Mouse (Mus musculus) E14TG2a.4 (cell line): ENCODE measurements around the gene Slx4ip.

Experiments used
- H3K27me3 ChIP-seq: 2 replicates; pipeline ENCODE4 v1.6.1; 2014; ENCODE audit warnings: low read length, control low read depth; ENCODE audit not compliant: insufficient read depth
- H3K36me3 ChIP-seq: 2 replicates; pipeline ENCODE4 v1.6.1; 2014; ENCODE audit warnings: low read length, control low read depth; ENCODE audit not compliant: insufficient read depth
- H3K4me1 ChIP-seq: replicated peaks from 2 replicates; pipeline ENCODE4 v1.6.1; 2014; ENCODE audit warnings: low read depth, low read length, control low read depth
- H3K4me3 ChIP-seq: replicated peaks from 2 replicates; pipeline ENCODE4 v1.5.1; 2014; ENCODE audit warnings: mild to moderate bottlenecking, low read length
- H3K9me3 ChIP-seq: 2 replicates; pipeline ENCODE4 v1.6.1; 2014; ENCODE audit warnings: low read length, control low read depth
- CTCF ChIP-seq: conservative IDR thresholded peaks from 2 replicates; pipeline ENCODE4 v1.5.1; 2014; ENCODE audit warnings: low read length
- NANOG ChIP-seq: IDR thresholded peaks from 2 replicates; pipeline ENCODE4 v1.6.1; 2014; ENCODE audit warnings: borderline replicate concordance, low read length, mixed read lengths
- POU5F1 ChIP-seq: IDR thresholded peaks from 2 replicates; pipeline ENCODE4 v1.6.1; 2014; ENCODE audit warnings: low read length, borderline replicate concordance

Gene Slx4ip

DNA sequence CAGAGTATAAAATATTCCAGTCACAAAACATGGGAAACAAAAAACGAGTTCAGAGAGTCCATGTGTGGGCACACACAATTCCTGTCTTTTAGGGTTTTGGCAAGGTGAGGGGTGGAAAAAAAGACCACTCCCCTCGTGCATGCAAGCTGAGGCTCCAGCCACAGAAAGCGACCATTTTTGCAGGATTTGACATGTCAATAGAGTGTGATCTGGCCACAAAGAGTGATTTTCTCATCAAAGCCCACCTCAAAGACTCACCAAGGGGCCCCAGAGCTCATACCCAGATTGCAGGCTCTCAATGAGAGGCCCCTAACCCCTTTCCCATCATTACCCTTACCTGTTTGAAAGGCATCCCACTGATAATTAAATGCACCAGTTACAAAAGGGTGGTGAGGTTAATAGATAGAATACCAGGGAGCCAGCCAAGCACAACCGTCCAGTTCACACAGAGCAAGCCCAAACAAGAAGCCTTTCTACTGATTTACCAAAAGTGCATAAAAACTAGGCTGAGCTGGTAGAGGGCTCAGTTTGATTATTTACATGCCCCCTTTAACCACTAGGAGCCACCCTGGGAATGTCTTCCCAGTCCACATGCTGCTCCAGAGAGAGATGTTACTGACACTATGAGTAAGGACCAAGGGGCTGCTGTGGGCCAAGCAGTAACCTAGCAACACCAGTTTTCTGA is 219.3 kb downstream of the Slx4ip start:
- no peak for TF ChIP-seq CTCF
- no peak for TF ChIP-seq NANOG
- TF ChIP-seq POU5F1: no peak
- Histone ChIP-seq H3K4me1 (peaks cover 85% of the 10 kb centered on the region), H3K4me3 (peak overlapping the region; percentile 67), H3K36me3 (peaks cover 22% of the 10 kb centered on the region), H3K9me3 (no peaks in the 10 kb centered on the region), H3K27me3 (peaks cover 10% of the 10 kb centered on the region)

DNA sequence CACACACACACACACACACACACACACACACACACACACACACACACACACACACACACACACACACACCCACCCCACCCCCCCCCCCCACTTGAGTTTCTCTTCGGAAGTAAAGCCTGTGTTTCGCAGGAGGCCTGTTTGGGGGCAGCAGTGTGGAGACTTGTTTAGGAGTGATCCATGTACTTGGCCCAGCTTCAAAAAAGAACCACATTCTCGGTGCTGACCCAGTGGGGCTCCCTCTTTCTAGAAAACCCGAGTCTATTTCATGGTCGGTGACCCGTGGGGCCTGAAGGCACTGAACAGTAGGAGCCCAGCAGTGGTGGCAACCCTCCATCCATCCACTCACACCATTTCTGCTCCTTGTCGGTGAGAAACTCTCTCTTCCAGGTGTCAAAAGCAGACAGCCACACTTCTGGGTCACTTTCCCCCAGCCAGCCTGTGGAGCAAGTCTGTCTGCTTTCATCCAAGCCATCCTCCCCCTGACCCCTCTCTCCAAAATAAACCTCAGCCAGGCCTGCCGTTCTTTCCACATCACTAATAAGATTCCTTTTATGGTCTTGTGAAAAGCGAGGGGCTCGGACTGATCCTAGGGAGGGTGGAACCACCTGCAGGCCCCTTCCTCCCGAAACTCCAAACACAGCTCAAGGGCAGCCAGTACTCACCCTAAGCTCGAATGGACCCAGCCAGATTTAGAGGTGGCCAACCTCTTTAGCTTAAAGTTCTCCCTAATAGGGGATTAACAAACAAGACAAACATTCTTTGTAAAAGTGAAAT is 222.5 kb downstream of the Slx4ip start:
- peaks cover 16% of the 10 kb centered on the region for H3K27me3 ChIP-seq
- peaks cover 69% of the 10 kb centered on the region for H3K4me1 ChIP-seq
- no peaks in the 10 kb centered on the region for H3K9me3 ChIP-seq
- H3K36me3 ChIP-seq: peaks cover 9% of the 10 kb centered on the region
- H3K4me3 ChIP-seq: peak overlapping the region; percentile 94
- TF ChIP-seq NANOG (no peak), CTCF (no peak), POU5F1 (no peak)

DNA sequence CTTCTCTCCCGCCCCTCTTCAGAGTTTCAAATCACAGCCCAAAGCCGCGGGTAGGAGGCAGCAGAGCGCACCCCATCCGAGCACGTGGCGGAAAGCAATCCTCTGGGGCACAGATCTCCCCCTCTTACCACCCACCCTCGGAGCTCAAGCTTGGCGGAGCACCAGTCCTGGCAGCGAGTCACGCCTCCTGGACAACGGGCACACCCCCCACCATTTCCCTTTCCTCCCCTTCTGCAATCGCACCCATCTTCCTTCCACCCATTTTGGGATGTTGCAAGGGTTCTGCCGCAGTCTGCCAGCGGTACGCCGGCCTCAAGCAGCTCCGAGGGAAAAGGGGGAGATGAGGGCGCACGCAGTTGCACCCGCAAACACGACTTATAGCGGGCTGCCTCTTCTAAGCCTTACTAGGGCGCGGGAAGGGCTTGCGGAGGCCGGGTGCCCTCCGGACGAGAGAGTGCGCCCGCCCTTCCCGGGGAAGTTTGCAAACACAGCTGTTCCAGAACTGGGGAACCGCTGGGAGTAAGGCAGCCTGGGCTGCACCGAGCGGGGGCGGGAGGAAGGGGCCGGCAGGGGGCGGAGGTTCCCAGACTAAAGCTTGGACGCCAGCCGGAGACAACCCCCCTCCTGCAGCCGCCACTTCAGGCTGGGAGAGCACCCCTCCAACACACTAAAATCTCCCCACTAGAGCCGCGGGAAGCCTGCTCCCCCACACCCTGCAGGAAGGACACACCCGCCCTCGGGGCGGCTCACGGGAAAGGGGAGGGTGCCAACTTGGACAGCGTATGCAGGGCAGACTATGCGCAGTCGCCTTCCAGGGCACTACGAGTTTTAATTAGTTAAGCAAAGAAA is 223.5 kb downstream of the Slx4ip start:
- peaks cover 9% of the 10 kb centered on the region for H3K36me3 ChIP-seq
- H3K4me3 ChIP-seq: peak overlapping the region; percentile 94
- H3K4me1 ChIP-seq: peaks cover 59% of the 10 kb centered on the region
- H3K9me3 ChIP-seq: no peaks in the 10 kb centered on the region
- H3K27me3 ChIP-seq: peaks cover 17% of the 10 kb centered on the region
- TF ChIP-seq CTCF (peak; percentile 28; the same call in 1 of the 2 replicates), POU5F1 (no peak)

DNA sequence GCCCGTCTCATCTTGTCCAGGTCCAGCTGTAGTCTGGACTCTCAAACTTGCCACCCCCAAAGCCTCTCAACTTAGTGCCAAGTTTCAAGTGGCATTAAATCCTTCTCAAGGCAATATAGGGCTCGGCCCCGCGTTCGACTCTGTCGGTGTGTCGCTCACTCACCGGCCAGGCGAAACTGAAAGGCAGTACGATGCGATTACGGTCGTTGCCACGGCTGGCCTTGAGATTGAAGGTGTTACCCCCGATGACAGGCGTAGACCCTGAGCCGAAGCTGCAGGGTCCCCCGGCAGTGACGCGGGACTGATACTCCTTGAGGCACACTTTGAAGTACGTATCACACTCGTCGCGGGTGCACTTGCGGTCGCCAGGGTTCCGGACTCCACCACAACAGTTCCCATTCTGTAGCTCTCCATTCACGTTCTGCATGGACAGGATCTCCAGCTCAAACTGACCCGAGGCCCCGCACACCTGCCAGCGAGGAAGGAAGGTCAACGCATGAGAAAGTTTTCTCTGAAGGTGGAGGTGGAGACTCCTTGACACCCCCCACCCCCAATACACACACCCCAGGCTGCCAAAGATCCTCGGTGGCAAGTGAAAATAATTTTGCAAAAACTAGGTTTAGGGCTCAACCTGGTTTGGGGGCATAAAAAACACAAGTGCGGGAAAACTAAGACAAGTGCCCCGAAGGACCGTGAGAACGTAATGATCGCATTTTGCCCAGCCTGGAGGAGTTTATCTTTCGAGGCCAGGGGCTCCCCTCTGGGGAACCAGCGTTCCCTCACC is 224.4 kb downstream of the Slx4ip start:
- peaks cover 49% of the 10 kb centered on the region for H3K4me1 ChIP-seq
- no peak for TF ChIP-seq POU5F1
- no peak for TF ChIP-seq CTCF
- no peak for TF ChIP-seq NANOG

DNA sequence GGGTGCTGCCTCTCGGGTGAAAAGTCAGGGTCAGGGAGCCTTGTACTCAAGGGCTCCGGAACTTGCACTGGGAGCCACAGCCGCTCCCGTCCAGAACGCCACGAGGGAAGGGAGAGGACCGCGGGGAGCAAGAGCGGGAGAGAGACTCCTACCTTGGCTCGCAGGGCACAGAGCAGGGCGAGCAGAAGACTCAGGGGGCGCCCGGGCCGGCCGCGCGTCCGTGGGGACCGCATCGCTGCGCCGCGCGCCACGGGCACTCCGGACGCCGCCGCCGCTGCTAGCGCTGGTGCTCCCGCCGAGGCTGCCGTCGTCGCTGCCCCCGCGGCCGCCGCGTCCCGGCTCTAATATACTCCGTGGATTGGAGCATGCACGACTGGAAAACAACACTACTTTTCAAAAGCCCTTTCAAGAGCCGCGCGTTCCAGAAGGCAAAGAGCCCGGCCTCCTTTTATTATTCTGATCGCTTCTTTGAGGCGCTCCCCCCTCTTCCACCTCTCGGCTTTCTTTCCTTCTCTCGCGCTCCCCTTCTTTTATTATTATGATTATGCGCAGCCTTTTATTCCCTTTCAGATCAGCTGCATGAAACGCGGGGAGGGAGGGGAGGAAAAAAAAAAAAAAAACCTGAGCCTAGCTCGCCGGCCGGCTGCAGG is 225.1 kb downstream of the Slx4ip start, which contains the start of gene Jag1:
Jag1 (minus strand) TSS at position 620 of the 650 bp plus-strand sequence.
- H3K4me3 ChIP-seq: peak within 1 kb of the TSS; percentile 94
- peaks cover 9% of the 10 kb centered on the region for H3K36me3 ChIP-seq
- TF ChIP-seq CTCF (no peak), NANOG (no peak), POU5F1 (no peak)
- H3K4me1 ChIP-seq: peaks cover 42% of the 10 kb centered on the region
- H3K27me3 ChIP-seq: peaks cover 18% of the 10 kb centered on the region
- H3K9me3 ChIP-seq: no peaks in the 10 kb centered on the region

More for the DNA sequence above, 224.4 kb downstream of the Slx4ip start:
- H3K9me3 ChIP-seq: no peaks in the 10 kb centered on the region
- H3K27me3 ChIP-seq: peaks cover 18% of the 10 kb centered on the region
- peaks cover 9% of the 10 kb centered on the region for H3K36me3 ChIP-seq
- peak overlapping the region; percentile 94 for H3K4me3 ChIP-seq

DNA sequence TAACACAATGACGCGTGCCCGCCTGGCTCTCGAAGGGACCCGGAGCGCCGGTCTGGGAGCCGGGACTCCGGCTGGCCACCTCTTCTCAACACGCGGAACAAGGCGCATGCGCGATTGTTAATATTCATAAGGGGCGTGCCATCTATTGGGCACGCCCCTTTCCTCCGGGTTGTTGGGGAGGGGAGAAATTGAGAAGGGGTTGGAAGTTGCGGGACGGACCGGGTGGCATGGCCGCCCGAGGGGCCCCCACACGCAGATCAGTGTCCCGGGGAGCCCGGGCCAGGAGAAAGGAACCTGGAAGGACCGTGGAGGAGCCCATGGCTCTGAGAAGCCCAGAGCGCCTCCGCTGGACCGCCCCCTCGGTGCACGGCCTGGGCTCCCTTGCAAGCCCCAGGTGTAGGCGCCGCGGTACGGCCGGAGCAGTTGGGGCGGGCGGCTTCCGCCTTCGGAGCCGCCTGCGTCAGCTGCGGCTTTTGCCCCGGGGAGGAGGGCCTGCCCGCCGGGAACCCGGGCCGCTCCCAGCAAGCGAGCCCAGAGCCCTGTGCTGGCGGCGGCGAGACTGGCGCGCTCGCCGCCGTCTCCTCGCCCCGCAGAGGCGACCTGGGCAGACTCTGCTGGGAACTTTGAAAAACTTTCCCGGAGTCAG is 225.8 kb downstream of the Slx4ip start:
- no peaks in the 10 kb centered on the region for H3K9me3 ChIP-seq

DNA sequence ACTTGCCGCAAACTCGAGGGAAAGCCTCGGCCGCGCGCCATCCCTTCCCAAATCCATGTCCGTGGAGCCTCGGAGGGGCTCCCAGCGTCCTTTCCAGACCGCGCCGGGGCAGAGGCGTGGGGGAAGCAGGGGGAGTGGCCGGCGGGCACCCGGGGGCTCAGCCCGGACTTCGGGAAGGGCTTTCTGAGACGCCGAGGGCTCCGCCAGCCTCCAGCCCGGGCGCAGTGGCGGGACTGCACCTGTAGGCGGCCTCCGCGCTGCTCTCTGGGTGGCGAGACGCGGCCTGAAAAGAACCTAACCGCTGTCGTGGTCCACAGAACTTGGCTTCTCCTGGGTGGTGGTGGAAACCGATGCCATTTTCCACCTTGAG is 226.3 kb downstream of the Slx4ip start:
- H3K9me3 ChIP-seq: no peaks in the 10 kb centered on the region
- TF ChIP-seq POU5F1: no peak
- TF ChIP-seq CTCF: peak; percentile 26

More for the DNA sequence above, 225.8 kb downstream of the Slx4ip start:
- peak overlapping the region; percentile 94 for H3K4me3 ChIP-seq
- peaks cover 18% of the 10 kb centered on the region for H3K27me3 ChIP-seq
- peaks cover 36% of the 10 kb centered on the region for H3K4me1 ChIP-seq
- peaks cover 9% of the 10 kb centered on the region for H3K36me3 ChIP-seq
- no peak for TF ChIP-seq CTCF
- no peak for TF ChIP-seq POU5F1
- no peak for TF ChIP-seq NANOG

More for the DNA sequence above, 226.3 kb downstream of the Slx4ip start:
- Histone ChIP-seq H3K36me3 (peaks cover 7% of the 10 kb centered on the region), H3K4me1 (peaks cover 36% of the 10 kb centered on the region), H3K4me3 (peak overlapping the region; percentile 94), H3K27me3 (peaks cover 18% of the 10 kb centered on the region)
